Mouse (Mus musculus): ENCODE measurements around the gene Ppie. TPM values are rescaled to one million over a fixed set of nuclear protein-coding genes. Genes with fewer than 3 reads are reported as not detected.

Gene Ppie
- total RNA-seq (2023), result 63.4 TPM

DNA sequence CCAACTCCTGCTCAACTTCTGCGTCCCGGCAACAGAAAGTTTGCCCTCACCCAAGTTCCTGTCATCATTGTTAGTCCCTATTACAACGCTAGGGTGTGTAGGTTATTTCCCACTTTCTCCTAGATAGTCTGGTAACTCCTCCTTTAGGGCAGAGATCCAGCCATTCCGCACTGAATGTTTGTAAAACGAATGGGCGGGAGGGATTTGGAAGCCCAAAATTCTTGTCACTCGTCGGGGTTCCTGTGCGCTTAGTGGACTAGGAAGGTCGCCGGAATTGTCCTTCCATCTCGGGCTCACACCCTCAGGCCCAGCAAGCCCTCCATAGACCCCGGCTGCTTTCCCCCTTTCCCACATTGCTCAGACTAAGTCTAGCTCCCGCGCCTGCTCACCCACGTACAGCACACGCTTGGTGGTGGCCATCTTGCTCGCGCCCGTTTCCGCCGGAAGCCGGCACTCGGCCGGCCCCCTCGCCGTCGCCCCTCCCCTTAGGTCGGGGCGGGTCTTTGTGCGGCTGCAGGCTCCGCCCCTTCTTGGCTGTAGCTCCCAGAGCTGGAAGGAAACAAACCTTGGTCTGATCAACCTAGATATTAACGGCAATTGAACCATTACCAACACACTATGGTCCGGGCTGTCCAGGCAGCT is at the start of gene Ppie:
Gene Ppie, minus strand, starts transcription at position 439 of the 642 bp plus-strand sequence.

GRCm38 (mm10) chr4:123182328-123183238 is 42.8 kb upstream of the Ppie start, which contains the start of gene Hpcal4:
Gene Hpcal4, plus strand, starts transcription at chr4:123183227.

DNA sequence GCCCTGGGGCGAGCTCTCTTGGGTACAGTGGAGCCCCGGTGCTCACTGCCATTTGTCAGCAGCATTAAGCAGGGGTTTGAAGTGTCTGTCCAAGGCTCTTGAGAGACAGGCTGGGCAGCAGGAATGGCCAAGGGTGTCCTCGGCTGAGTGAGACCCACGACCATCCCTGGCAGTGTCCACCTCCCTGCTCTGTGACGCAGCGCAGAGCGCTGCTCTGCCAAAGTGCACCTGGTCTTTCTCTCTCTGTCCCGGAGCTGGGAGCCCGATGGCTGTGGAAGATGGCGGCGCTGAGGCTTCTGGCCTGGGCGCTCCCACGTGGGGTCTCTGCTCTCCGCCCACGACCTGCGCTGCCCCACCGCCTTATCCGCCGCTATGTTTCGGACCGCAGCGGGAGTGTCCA is 23.7 kb downstream of the Ppie start, which contains the start of gene Oxct2b:
Gene Oxct2b, plus strand, starts transcription at position 256 of the 400 bp plus-strand sequence.

DNA sequence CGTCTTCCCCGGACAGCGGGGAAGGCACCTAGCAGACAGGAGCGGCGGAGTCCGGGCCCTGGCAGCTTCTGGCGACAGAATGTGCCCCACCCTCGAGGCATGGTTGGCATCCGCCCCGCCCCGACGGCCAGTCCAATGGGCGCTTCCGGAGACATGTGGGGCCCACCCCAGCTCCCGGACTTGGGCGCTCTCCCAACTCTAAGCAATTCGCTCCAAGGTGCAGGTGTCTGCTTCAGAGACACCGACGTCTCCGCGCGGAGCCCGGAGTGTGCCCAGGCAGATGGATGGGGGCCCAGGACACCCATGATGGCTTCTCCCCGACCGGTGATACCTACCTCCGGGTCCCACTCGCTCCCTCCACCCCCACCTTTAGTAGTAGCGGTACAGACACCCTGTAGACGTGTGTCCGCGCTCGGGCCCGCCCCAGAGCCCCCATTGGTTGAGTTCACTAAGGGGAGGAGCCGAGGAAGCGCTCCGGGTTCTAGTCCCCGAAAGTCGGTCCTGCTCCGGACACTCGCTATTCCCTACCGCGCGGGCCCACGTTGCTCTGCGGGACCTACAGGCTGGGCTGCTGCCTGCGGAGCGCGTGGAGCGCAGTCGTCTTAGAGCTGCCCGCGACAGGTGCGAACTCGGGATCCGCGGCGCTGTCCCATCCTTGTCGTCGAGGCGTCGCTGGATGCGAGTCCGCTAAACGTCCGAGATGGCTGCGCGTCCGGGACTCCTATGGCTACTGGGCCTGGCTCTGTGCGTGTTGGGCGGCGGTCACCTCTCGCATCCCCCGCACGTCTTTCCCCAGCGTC is 34.9 kb downstream of the Ppie start, which contains the start of gene Bmp8b:
Gene Bmp8b, plus strand, starts transcription at position 515 of the 800 bp plus-strand sequence.

Other genes with a start within 250 kb of the Ppie start
- 1.9 TPM for gene Mfsd2a, start 178.8 kb downstream of the Ppie start, total RNA-seq (2023)
- 0.56 TPM for gene Mycl, start 144.3 kb downstream of the Ppie start, total RNA-seq (2023)
- gene Trit1, start 123.4 kb downstream of the Ppie start, total RNA-seq (2023), result 13.2 TPM
- not detected for gene Bmp8b, start 34.8 kb downstream of the Ppie start, total RNA-seq (2023)
- gene Oxct2b, start 23.7 kb downstream of the Ppie start, total RNA-seq (2023), result not detected
- gene Hpcal4, start 43.3 kb upstream of the Ppie start, total RNA-seq (2023), result 0.18 TPM
- gene Nt5c1a, start 61.6 kb upstream of the Ppie start, total RNA-seq (2023), result not detected
- not detected for gene Heyl, start 93.6 kb upstream of the Ppie start, total RNA-seq (2023)
- gene Pabpc4, start 122.4 kb upstream of the Ppie start, total RNA-seq (2023), result 76.7 TPM
- not detected for gene Oxct2a, start 183.7 kb upstream of the Ppie start, total RNA-seq (2023)
- gene Bmp8a, start 203.3 kb upstream of the Ppie start, total RNA-seq (2023), result not detected